Mouse (Mus musculus) ZHBTc4 (cell line): Measurements from ENCODE around the gene Prtg.

Experiments used
- DNase-seq: peaks from one replicate; pipeline ENCODE4 v3.0.0-alpha.2; 2011; ENCODE audit warnings: low read depth, low spot score

Prtg gene

GRCm38 (mm10) chr9:72911381-72911780 is 104.7 kb downstream of the Prtg start:
- DNase-seq: peak; percentile 58

GRCm38 (mm10) chr9:72913551-72913950 is 106.9 kb downstream of the Prtg start:
- no peak for DNase-seq

- DNase-seq: no peak
Observed at GRCm38 (mm10) chr9:72915728-72916127, 109.1 kb downstream of the Prtg start.

- DNase-seq: no peak
Observed at GRCm38 (mm10) chr9:72923068-72923467, 116.4 kb downstream of the Prtg start.

GRCm38 (mm10) chr9:72925021-72925934 is 118.6 kb downstream of the Prtg start, which contains the start of gene Pygo1:
Gene Pygo1, plus strand, starts transcription at chr9:72925645.
- peak; percentile 63 for DNase-seq

GRCm38 (mm10) chr9:72925935-72926258 is 119.2 kb downstream of the Prtg start:
- no peak for DNase-seq

- no peak for DNase-seq
Observed at GRCm38 (mm10) chr9:72931166-72931790, 124.6 kb downstream of the Prtg start.

- DNase-seq: peak; percentile 74
Observed at GRCm38 (mm10) chr9:72935309-72935708, 128.6 kb downstream of the Prtg start.

GRCm38 (mm10) chr9:72936301-72936700 is 129.6 kb downstream of the Prtg start:
- no peak for DNase-seq

- DNase-seq: peak; percentile 84
Observed at GRCm38 (mm10) chr9:72943424-72943823, 136.8 kb downstream of the Prtg start.

- no peak for DNase-seq
Observed at GRCm38 (mm10) chr9:72944286-72944685, 137.6 kb downstream of the Prtg start.

GRCm38 (mm10) chr9:72947010-72947409 is 140.3 kb downstream of the Prtg start:
- DNase-seq: peak; percentile 65

GRCm38 (mm10) chr9:72949572-72949971 is 142.9 kb downstream of the Prtg start:
- DNase-seq: no peak

- peak; percentile 82 for DNase-seq
Observed at GRCm38 (mm10) chr9:72954746-72955145, 148.1 kb downstream of the Prtg start.

- DNase-seq: peak; percentile 85
Observed at GRCm38 (mm10) chr9:72955546-72955945, 148.9 kb downstream of the Prtg start.

- DNase-seq: peak; percentile 89
Observed at GRCm38 (mm10) chr9:72958521-72959450, 152.1 kb downstream of the Prtg start, which contains the start of the genes Dyx1c1 and Gm44503. Gene Dyx1c1, plus strand, starts transcription at chr9:72958785. Gene Gm44503, plus strand, starts transcription at chr9:72958852.

- no peak for DNase-seq
Observed at GRCm38 (mm10) chr9:72961346-72961745, 154.7 kb downstream of the Prtg start.

GRCm38 (mm10) chr9:72961959-72962358 is 155.3 kb downstream of the Prtg start:
- peak; percentile 31 for DNase-seq
